Mouse (Mus musculus): ENCODE results near the gene Krt8.

DNA sequence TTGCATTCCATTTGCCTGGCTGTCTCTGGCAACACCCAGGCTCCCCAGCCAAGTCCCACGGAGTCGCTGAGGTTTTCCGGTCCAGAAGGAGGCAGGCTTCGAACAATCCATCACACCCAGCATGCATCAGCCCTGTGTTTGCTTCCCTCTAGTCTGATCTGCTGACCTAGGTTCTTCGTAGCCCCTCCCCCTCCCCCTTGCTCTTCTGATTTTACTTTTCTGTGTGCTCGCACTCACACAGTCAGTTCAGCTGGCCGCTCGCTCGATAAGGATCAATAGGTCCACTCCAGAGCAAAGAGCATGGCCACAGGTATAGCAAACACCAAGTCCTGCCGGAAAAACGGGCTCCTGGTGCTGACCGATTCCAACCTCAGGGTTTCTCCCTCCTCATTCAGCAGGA lies 22.1 kb upstream of the Krt8 start:
- TF ChIP-seq CTCF (IDR thresholded peaks at IDR 0.05; ENCODE audit: borderline replicate concordance, insufficient read depth, low read length) (no peak), POLR2A (IDR thresholded peaks at IDR 0.05; ENCODE audit: low read depth, low read length) (no peak)

Measured in embryonic fibroblast, embryonic 13.5 days (primary cell).